Mouse (Mus musculus) cortical plate, adult 2 months (tissue): ENCODE measurements around the gene Cyb5d1.

Source experiments
- CTCF ChIP-seq: fragments of 200-500 bp; IDR thresholded peaks from 2 replicates; pipeline ENCODE4 v1.5.1; 2011; ENCODE audit warnings: mild to moderate bottlenecking, control low read depth, low read length; ENCODE audit not compliant: insufficient read depth; ENCODE audit errors: extremely low read depth
- POLR2A ChIP-seq: fragments of 200-500 bp; IDR thresholded peaks from 2 replicates; pipeline ENCODE4 v1.6.1; 2011; ENCODE audit warnings: mild to moderate bottlenecking, low read length, control low read depth; ENCODE audit not compliant: insufficient read depth; ENCODE audit errors: extremely low read depth

GRCm38 (mm10) chr11:69400083-69400850 is 4.8 kb upstream of the Cyb5d1 start:
- TF ChIP-seq CTCF (no peak), POLR2A (no peak)
